Mouse (Mus musculus) heart, embryonic 13.5 days (tissue): ENCODE measurements around the gene Mroh7. TPM values are rescaled to one million over a fixed set of nuclear protein-coding genes. Genes with fewer than 3 reads are reported as not detected.

Experiments
- ATAC-seq: fragments of 200-750 bp; cut with Nextera tagmentation; 2 replicates; pipeline ENCODE4 v1.8.0; 2017; ENCODE audit warnings: moderate TSS enrichment; ENCODE audit not compliant: insufficient number of reproducible peaks, low FRiP score, low TSS enrichment; ENCODE audit errors: extremely low read depth
- H3K27ac ChIP-seq: fragments of 300-500 bp; sonication (generic); replicated peaks from 2 replicates; pipeline ENCODE4 v1.5.1; 2015; ENCODE audit warnings: moderate library complexity, mild to moderate bottlenecking, inconsistent platforms
- H3K27me3 ChIP-seq: fragments of 300-500 bp; sonication (generic); replicated peaks from 2 replicates; pipeline ENCODE4 v1.6.1; 2015; ENCODE audit warnings: mild to moderate bottlenecking, inconsistent platforms
- H3K36me3 ChIP-seq: fragments of 300-500 bp; sonication (generic); 2 replicates; pipeline ENCODE4 v1.6.1; 2015; ENCODE audit warnings: mild to moderate bottlenecking, inconsistent platforms
- H3K4me1 ChIP-seq: fragments of 300-500 bp; sonication (generic); 2 replicates; pipeline ENCODE4 v1.6.1; 2015; ENCODE audit warnings: inconsistent platforms
- H3K4me2 ChIP-seq: fragments of 300-500 bp; sonication (generic); 2 replicates; pipeline ENCODE4 v1.6.1; 2015; ENCODE audit warnings: inconsistent platforms, mild to moderate bottlenecking, moderate library complexity
- H3K4me3 ChIP-seq: fragments of 300-500 bp; sonication (generic); 2 replicates; pipeline ENCODE4 v1.5.1; 2015; ENCODE audit warnings: moderate library complexity, mild to moderate bottlenecking, inconsistent platforms
- H3K9ac ChIP-seq: fragments of 300-500 bp; sonication (generic); 2 replicates; pipeline ENCODE4 v1.6.1; 2015; ENCODE audit warnings: inconsistent platforms, mild to moderate bottlenecking, moderate library complexity
- H3K9me3 ChIP-seq: fragments of 300-500 bp; sonication (generic); 2 replicates; pipeline ENCODE4 v1.6.1; 2016; ENCODE audit warnings: inconsistent platforms
- WGBS: fragments of 180-500 bp; shearing (Covaris S2); methylation state at CpG from one replicate; pipeline ENCODE4 v1.1.7; 2015; ENCODE audit warnings: mixed read lengths; 5-methylcytosine and 5-hydroxymethylcytosine counted together
- polyA plus RNA-seq: library from polyadenylated mRNA; unstranded; fragments of >200 nt; fragmentation: Nextera tagmentation; extraction: Ambion mirVana; gene quantifications from 2 replicates; pipeline ENCODE4 v1.2.1, GENCODE M21; 2015

Gene Mroh7
- polyA plus RNA-seq, 1 experiment from 2014 or later = 0.49 TPM

- 12% methylated on average over 9 of the region's 9 CpGs for WGBS
- H3K4me1 ChIP-seq = peaks cover 12% of the 10 kb centered on the region
- H3K36me3 ChIP-seq = no peaks in the 10 kb centered on the region
- no peak overlapping the region for H3K4me2 ChIP-seq
- H3K4me3 ChIP-seq = no peak overlapping the region
- no peak for ATAC-seq
- no peaks in the 10 kb centered on the region for H3K9me3 ChIP-seq
- peaks cover 52% of the 10 kb centered on the region for H3K27me3 ChIP-seq
- no peak overlapping the region for H3K27ac ChIP-seq
- no peak overlapping the region for H3K9ac ChIP-seq
Measured at GRCm38 (mm10) chr4:106699989-106700388, 30.7 kb downstream of the Mroh7 start.

- no peak overlapping the region for H3K4me3 ChIP-seq
- ATAC-seq = no peak
- H3K9me3 ChIP-seq = no peaks in the 10 kb centered on the region
- H3K36me3 ChIP-seq = no peaks in the 10 kb centered on the region
- peaks cover 2% of the 10 kb centered on the region; the same call in 1 of the 2 replicates for H3K4me1 ChIP-seq
- WGBS = 76% methylated on average over 15 of the region's 15 CpGs
- H3K4me2 ChIP-seq = no peak overlapping the region
- no peak overlapping the region for H3K9ac ChIP-seq
- H3K27ac ChIP-seq = no peak overlapping the region
- peaks cover 42% of the 10 kb centered on the region for H3K27me3 ChIP-seq
Measured at GRCm38 (mm10) chr4:106693841-106694430, 36.8 kb downstream of the Mroh7 start.

GRCm38 (mm10) chr4:106688636-106689296 lies 42.0 kb downstream of the Mroh7 start:
- ATAC-seq = 0 out of 2 replicates have a peak, but pooled peaks have one; percentile 42
- no peaks in the 10 kb centered on the region for H3K36me3 ChIP-seq
- peaks cover 12% of the 10 kb centered on the region; the same call in 1 of the 2 replicates for H3K4me1 ChIP-seq
- no peaks in the 10 kb centered on the region for H3K9me3 ChIP-seq
- WGBS = 32% methylated on average over 3 of the region's 3 CpGs
- H3K9ac ChIP-seq = no peak overlapping the region
- H3K27me3 ChIP-seq = peaks cover 12% of the 10 kb centered on the region; the same call in 1 of the 2 replicates
- H3K27ac ChIP-seq = peak overlapping the region; percentile 65
- no peak overlapping the region for H3K4me3 ChIP-seq
- no peak overlapping the region for H3K4me2 ChIP-seq

- Histone ChIP-seq H3K4me1 (peaks cover 10% of the 10 kb centered on the region), H3K27ac (no peak overlapping the region), H3K9ac (no peak overlapping the region), H3K4me3 (no peak overlapping the region), H3K27me3 (no peaks in the 10 kb centered on the region), H3K9me3 (no peaks in the 10 kb centered on the region), H3K4me2 (no peak overlapping the region), H3K36me3 (peaks cover 11% of the 10 kb centered on the region)
- 45% methylated on average over 2 of the region's 2 CpGs for WGBS
- ATAC-seq = no peak
Measured at GRCm38 (mm10) chr4:106680955-106681354, 49.8 kb downstream of the Mroh7 start.

GRCm38 (mm10) chr4:106679152-106679551 lies 51.6 kb downstream of the Mroh7 start:
- Histone ChIP-seq H3K27ac (no peak overlapping the region), H3K4me1 (peaks cover 10% of the 10 kb centered on the region), H3K36me3 (peaks cover 29% of the 10 kb centered on the region), H3K4me2 (peak overlapping the region; percentile 94), H3K9ac (no peak overlapping the region), H3K4me3 (peak overlapping the region; percentile 90), H3K9me3 (no peaks in the 10 kb centered on the region), H3K27me3 (no peaks in the 10 kb centered on the region)
- no peak for ATAC-seq
- WGBS = 39% methylated on average over 3 of the region's 3 CpGs

- H3K4me2 ChIP-seq = peak within 1 kb of the TSS; percentile 94
- under 1% methylated on average over 42 of the region's 43 CpGs for WGBS
- H3K27ac ChIP-seq = peak within 1 kb of the TSS; percentile 72
Measured at GRCm38 (mm10) chr4:106678442-106679118, 52.1 kb downstream of the Mroh7 start, which contains the start of gene Ttc4. Ttc4 (minus strand) TSS chr4:106678944.

GRCm38 (mm10) chr4:106676749-106677148 lies 54.0 kb downstream of the Mroh7 start:
- 86% methylated on average over 5 of the region's 5 CpGs for WGBS
- no peak overlapping the region for H3K27ac ChIP-seq
- no peak overlapping the region for H3K4me3 ChIP-seq
- H3K4me2 ChIP-seq = no peak overlapping the region
- H3K4me1 ChIP-seq = peaks cover 10% of the 10 kb centered on the region
- no peak for ATAC-seq
- no peak overlapping the region for H3K9ac ChIP-seq
- no peaks in the 10 kb centered on the region for H3K9me3 ChIP-seq
- peaks cover 53% of the 10 kb centered on the region for H3K36me3 ChIP-seq
- no peaks in the 10 kb centered on the region for H3K27me3 ChIP-seq

More at GRCm38 (mm10) chr4:106678442-106679118, 52.1 kb downstream of the Mroh7 start, which contains the start of gene Ttc4:
- Histone ChIP-seq H3K36me3 (peaks cover 35% of the 10 kb centered on the region), H3K27me3 (no peaks in the 10 kb centered on the region), H3K9me3 (no peaks in the 10 kb centered on the region), H3K9ac (peak within 1 kb of the TSS; percentile 95), H3K4me1 (peaks cover 10% of the 10 kb centered on the region), H3K4me3 (peak within 1 kb of the TSS; percentile 90)
- peak; percentile 94 for ATAC-seq

- H3K36me3 ChIP-seq = peaks cover 100% of the 10 kb centered on the region
Measured at GRCm38 (mm10) chr4:106666546-106666945, 64.2 kb downstream of the Mroh7 start.

GRCm38 (mm10) chr4:106665673-106666072 lies 65.1 kb downstream of the Mroh7 start:
- Histone ChIP-seq H3K36me3 (peaks cover 100% of the 10 kb centered on the region), H3K4me3 (no peak overlapping the region), H3K27me3 (no peaks in the 10 kb centered on the region), H3K9ac (no peak overlapping the region), H3K27ac (no peak overlapping the region), H3K4me2 (no peak overlapping the region), H3K9me3 (no peaks in the 10 kb centered on the region), H3K4me1 (no peaks in the 10 kb centered on the region)
- no peak for ATAC-seq
- 89% methylated on average over 10 of the region's 10 CpGs for WGBS

More at GRCm38 (mm10) chr4:106666546-106666945, 64.2 kb downstream of the Mroh7 start:
- Histone ChIP-seq H3K27ac (no peak overlapping the region), H3K9me3 (no peaks in the 10 kb centered on the region), H3K4me3 (no peak overlapping the region), H3K4me2 (no peak overlapping the region), H3K9ac (no peak overlapping the region), H3K4me1 (no peaks in the 10 kb centered on the region), H3K27me3 (no peaks in the 10 kb centered on the region)
- ATAC-seq = no peak
- WGBS = 89% methylated on average over 2 of the region's 2 CpGs

- Histone ChIP-seq H3K9me3 (no peaks in the 10 kb centered on the region), H3K4me3 (no peak overlapping the region), H3K27ac (no peak overlapping the region), H3K36me3 (peaks cover 100% of the 10 kb centered on the region), H3K27me3 (no peaks in the 10 kb centered on the region), H3K4me1 (no peaks in the 10 kb centered on the region), H3K4me2 (no peak overlapping the region), H3K9ac (no peak overlapping the region)
- WGBS = 96% methylated on average over 2 of the region's 2 CpGs
- no peak for ATAC-seq
Measured at GRCm38 (mm10) chr4:106665269-106665668, 65.5 kb downstream of the Mroh7 start.

GRCm38 (mm10) chr4:106664697-106665096 lies 66.0 kb downstream of the Mroh7 start:
- Histone ChIP-seq H3K4me1 (no peaks in the 10 kb centered on the region), H3K4me3 (no peak overlapping the region), H3K36me3 (peaks cover 100% of the 10 kb centered on the region), H3K4me2 (no peak overlapping the region), H3K9me3 (no peaks in the 10 kb centered on the region), H3K27ac (no peak overlapping the region), H3K9ac (no peak overlapping the region), H3K27me3 (no peaks in the 10 kb centered on the region)
- WGBS = 79% methylated on average over 6 of the region's 6 CpGs
- no peak for ATAC-seq
